Mouse (Mus musculus): ENCODE measurements at regions not wholly inside any gene's neighbourhood (a gene's known extent, or its start where the extent isn't known, plus 50 kb on each side); places are given as distances from the start of the nearest gene placed in this dataset.
A peak's percentile ranks its signal among the peaks of the same experiment; 100 is the strongest.

- DNase-seq (ENCODE audit: low spot score in 2 of 2) = no peak
Observed at GRCm38 (mm10) chr2:169351547-169351946, 236.0 kb downstream of the Gm11011 start.

DNA sequence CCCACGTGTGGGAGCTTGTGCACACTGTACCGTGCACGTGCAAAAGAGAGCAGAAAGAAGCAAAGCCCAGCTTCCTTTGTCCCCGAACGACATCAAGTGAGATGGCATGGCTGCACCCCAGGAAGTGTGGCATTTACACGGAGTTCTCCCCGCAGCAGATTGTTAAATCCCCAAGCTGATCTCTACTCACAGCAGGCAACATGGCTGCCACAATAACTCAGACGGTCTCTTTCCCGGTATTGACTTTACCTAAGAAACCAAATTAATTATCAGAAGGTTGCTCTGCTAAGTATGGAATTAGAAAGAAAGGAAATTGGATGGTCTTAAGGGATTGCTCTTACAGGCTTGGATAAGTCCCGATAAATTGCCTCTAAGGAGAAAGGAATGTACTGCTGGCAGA lies 241.4 kb downstream of the Gm11011 start:
- no peak for DNase-seq (ENCODE audit: low spot score in 2 of 2)

DNA sequence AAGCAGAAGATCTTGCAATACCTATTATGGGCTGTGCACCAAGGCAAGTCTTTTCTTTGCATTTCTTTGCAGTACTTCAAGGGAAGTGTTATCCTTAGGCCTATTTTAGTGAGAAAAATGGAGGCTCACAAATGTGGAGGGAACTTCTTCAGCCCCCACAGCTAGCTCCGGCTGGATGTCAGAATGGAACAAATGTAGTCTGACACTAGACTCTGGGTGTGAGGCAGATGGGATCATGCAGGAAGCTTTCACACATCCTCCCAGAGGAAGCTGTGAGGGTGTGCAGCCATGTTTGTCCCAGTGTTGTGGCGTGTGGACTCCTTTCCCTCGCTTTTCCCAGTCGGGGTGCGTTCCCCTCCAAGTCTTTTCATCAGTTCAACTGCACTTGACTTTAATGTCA lies 268.0 kb downstream of the Gm11011 start:
- peak; percentile 15 to 55 for DNase-seq (ENCODE audit: low spot score in 2 of 2)

- DNase-seq (ENCODE audit: low spot score in 2 of 2) = no peak
Observed at GRCm38 (mm10) chr2:169314396-169314930, 273.1 kb downstream of the Gm11011 start.

- DNase-seq (ENCODE audit: low spot score in 2 of 2) = no peak
Observed at GRCm38 (mm10) chr2:169311821-169312220, 275.7 kb downstream of the Gm11011 start.

DNA sequence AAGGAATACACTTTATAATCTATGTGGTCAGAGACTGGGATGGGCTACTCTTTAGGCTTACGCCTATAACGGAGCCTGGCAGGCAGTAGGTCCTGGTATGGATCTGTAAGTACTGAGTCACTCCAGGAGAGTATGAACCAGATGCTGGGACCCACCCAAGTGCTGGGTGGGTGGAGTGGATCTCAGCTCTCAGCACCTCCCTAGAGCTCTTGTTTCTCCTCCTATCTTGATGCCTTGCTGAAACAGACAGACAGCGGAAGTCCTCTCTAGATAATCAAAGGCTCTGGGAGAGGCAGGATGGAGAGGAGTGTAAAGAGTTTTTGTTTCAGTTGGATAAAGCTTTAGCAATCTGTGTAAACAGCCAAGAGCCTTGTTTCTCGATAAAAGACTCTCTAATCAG lies 276.2 kb downstream of the Gm11011 start:
- DNase-seq (ENCODE audit: low spot score in 2 of 2) = no peak

- no peak for DNase-seq (ENCODE audit: low spot score in 2 of 2)
Observed at GRCm38 (mm10) chr2:169304360-169304759, 283.2 kb downstream of the Gm11011 start.

- no peak for DNase-seq (ENCODE audit: low spot score in 2 of 2)
Observed at GRCm38 (mm10) chr2:169300966-169301365, 286.6 kb downstream of the Gm11011 start.

DNA sequence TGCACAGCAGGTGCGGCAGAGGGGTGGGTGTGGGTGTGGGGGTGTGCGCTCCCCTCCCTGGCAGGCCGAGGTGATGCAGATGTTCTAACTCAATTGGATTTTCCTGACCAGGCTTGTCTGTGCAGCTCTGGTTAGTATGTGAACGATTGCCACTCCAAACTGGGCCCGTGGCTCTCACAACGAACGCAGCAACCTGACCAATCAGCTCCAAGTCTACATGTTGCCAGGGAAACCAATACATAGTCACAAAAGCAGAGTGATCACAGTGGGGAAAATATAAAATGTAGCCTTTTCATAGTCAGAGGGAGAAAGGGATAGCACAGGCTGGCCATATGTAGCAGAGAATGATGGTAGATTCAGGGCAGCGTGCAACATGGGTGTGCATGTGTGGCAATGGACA lies 287.1 kb downstream of the Gm11011 start:
- DNase-seq (ENCODE audit: low spot score in 2 of 2) = peak; percentile 25 to 27

- DNase-seq (ENCODE audit: low spot score in 2 of 2) = no peak
Observed at GRCm38 (mm10) chr2:169297841-169298627, 289.5 kb downstream of the Gm11011 start.

GRCm38 (mm10) chr2:169297226-169297625 lies 290.3 kb downstream of the Gm11011 start:
- DNase-seq (ENCODE audit: low spot score in 2 of 2) = no peak

DNA sequence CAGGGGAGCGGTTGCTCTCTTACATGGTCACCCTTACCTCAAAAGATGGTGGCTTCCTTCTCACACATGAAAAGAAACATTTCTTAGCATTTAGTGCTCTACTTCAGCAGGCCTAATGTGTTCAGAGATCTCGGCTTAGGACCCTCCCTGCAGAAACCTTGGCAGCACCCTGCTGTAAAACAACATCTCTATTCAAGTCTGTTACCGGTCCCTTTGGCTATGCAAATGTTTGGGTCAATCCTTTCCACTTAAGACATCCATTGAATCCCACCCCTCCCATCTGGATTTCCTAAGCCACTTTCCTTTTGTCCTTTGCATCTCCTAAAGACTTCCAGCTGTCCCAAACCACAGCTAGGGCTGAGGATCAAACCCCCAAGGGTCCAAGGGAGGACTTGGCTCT lies 294.2 kb downstream of the Gm11011 start:
- no peak for DNase-seq (ENCODE audit: low spot score in 2 of 2)

- DNase-seq (ENCODE audit: low spot score in 2 of 2) = no peak
Observed at GRCm38 (mm10) chr2:169288891-169289605, 298.5 kb downstream of the Gm11011 start.

- no peak for DNase-seq (ENCODE audit: low spot score in 2 of 2)
Observed at GRCm38 (mm10) chr2:169286701-169287100, 300.8 kb downstream of the Gm11011 start.

DNA sequence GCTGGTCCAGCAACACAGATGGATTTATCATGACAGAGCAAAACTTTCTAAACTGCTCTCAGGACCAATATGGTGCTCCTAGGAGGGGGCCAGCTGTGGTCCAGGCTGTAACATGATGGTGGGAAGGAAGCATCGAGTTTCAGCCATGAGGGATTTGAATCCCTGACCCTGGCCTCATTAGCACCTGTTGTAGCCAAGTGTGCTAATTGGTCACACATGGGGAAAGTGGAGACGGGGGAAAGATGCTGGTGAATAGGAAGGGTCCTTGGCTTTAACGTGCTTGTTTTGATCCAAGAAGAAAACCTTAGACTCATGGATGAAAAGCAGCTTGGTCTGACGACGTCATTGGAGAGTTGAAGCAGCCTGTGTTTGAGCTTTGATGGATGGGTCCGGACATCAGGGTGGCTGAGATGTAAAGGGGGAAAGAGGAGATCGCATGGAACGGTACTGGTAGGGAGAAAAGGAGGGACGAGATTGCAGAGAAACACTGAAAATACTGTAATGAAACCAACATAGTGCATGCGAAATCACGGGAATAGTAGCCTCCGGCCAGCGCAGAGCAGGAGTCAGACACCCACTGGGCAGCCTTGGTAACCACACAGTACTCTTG lies 304.9 kb downstream of the Gm11011 start:
- no peak for DNase-seq (ENCODE audit: low spot score in 2 of 2)

- DNase-seq (ENCODE audit: low spot score in 2 of 2) = no peak
Observed at GRCm38 (mm10) chr2:169275371-169275770, 312.2 kb downstream of the Gm11011 start.

DNA sequence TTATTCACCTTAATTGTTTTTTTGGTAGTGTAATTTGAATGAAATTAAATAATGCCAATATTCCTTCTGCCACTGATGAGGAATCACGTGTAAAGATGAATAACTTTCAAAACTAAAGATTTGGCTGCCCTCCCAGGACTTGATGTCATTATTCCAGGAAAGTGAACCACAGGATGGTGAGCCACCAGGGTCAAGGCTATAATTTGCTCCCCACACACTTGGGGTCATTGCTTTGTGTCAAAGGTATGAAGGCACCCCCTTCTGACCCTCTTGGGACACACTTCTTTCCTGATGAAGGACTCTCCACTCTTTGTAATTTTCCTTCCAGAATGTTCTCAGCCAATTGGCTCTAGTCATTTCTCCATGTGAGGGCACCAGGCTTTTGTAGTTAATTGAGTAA lies 313.4 kb downstream of the Gm11011 start:
- no peak for DNase-seq (ENCODE audit: low spot score in 2 of 2)

DNA sequence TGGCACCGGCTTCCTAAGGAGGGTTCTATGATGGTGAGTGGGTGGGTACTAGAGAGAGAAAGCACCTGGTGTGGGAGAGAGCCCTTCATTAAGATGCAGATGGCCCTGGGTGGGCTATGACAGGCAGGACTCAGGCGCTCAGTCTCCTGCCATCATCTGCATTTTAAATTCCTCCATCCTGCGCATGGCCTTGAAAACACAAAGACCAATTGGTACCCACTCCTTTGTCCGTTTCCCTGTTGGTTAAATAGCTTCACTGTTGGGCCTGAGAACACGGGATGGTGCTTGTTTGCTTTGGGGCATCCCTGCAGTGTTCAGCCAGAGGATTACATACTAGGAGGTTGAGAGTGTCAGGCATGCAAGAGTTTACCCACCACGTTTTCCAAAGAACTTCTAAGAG lies 314.9 kb downstream of the Gm11011 start:
- no peak for DNase-seq (ENCODE audit: low spot score in 2 of 2)

DNA sequence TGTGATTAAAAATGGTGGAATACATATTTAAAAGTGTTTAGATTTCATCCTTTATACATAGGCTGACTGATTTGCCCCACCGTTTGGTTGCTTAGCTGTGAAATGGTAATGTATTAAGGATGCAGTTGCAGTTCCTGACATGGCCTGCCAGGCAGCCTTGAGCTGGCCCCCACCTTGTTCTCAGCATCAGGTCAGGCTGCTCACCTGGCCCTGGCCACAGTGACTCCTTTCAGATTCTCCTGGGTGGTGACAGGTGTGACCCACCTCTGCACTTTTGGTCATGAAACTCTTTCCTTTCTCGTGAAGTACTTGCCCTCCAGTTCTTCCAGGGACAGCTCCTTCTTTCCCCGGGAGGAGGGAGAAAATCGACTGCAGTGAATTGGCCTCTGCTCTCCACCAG lies 315.5 kb downstream of the Gm11011 start:
- no peak for DNase-seq (ENCODE audit: low spot score in 2 of 2)

- DNase-seq (ENCODE audit: low spot score in 2 of 2) = peak; percentile 7 to 10
Observed at GRCm38 (mm10) chr2:169260636-169261035, 305.2 kb upstream of the Zfp64 start.

- no peak for DNase-seq (ENCODE audit: low spot score in 2 of 2)
Observed at GRCm38 (mm10) chr2:169244572-169244971, 289.2 kb upstream of the Zfp64 start.

GRCm38 (mm10) chr2:169243981-169244380 lies 288.6 kb upstream of the Zfp64 start:
- DNase-seq (ENCODE audit: low spot score in 2 of 2) = no peak

DNA sequence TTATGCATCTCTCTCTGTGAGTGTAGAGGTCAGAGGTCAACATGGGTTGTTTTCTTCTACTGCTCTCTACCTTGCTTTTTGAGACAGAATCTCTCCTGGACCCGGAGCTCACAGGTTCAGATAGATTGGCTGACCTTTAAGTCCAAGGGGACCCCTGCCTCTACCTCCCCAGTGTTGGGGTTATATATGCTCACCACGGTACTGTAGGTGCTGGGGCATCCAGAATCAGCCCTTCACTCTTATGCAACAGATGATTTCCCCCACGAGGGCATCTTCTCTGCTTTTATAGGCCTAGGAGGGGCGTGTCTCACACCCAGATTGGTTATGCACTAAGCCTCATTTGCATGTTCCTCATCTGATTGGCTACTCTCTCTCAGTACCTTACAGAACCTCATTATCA lies 282.5 kb upstream of the Zfp64 start:
- no peak for DNase-seq (ENCODE audit: low spot score in 2 of 2)

Data from frontal cortex, postnatal 14 days (tissue).